7 mouse cellular contexts compared by ENCODE assay signal in genomic region chr16:90322850-90323528, GRCm38 (mm10). TPM values are rescaled to one million over a fixed set of nuclear protein-coding genes. Genes with fewer than 3 reads are reported as not detected.
DNase-seq lines count a peak whose midpoint lies in the region; ATAC-seq lines count a peak whose summit lies in the region.

No protein-coding gene starts in this region.

- no peaks in the 10 kb centered on the region for H3K36me3 ChIP-seq in midbrain, embryonic 15.5 days (replicated peaks)

- H3K4me3 ChIP-seq in midbrain, embryonic 15.5 days: no peak overlapping the region

- intact Hi-C loops in gastrocnemius, postnatal 36 days (cut with DNase I): loop anchor here (5.0 kb wide), 1 partner anchor 389 kb away; no protein-coding TSS in a partner anchor
- intact Hi-C loops in left cerebral cortex, postnatal 4 days (cut with DNase I): loop anchor here (2.0 kb wide), 1 partner anchor 390 kb away; no protein-coding TSS in a partner anchor

- H3K27me3 ChIP-seq in midbrain, embryonic 15.5 days (replicated peaks): no peaks in the 10 kb centered on the region

- 31% methylated on average over 8 of the region's 8 CpGs for WGBS in midbrain, embryonic 15.5 days

- H3K9me3 ChIP-seq in midbrain, embryonic 15.5 days: no peaks in the 10 kb centered on the region

- no peak overlapping the region for H3K9ac ChIP-seq in midbrain, embryonic 15.5 days

- no peaks in the 10 kb centered on the region for H3K4me1 ChIP-seq in midbrain, embryonic 15.5 days

- peak; percentile 55 for DNase-seq in adrenal gland, adult 8-10 months
- DNase-seq in embryo, embryonic 11 days: peak; percentile 88
- peak; percentile 72 to 78 for DNase-seq in gastrocnemius, postnatal 36 days
- peak; percentile 85 for DNase-seq in kidney, adult 18-20 months
- peak; percentile 92 for DNase-seq in left cerebral cortex, postnatal 4 days
- peak; percentile 51 to 85 for DNase-seq in spleen, adult 18-20 months

- no peak overlapping the region for H3K4me2 ChIP-seq in midbrain, embryonic 15.5 days

- no peak overlapping the region for H3K27ac ChIP-seq in midbrain, embryonic 15.5 days

- ATAC-seq in midbrain, embryonic 15.5 days (replicated peaks): peak; percentile 66

RNA-seq across cellular contexts. Expression of gene Scaf4, which starts 38.7 kb away (rescaled TPM):
- total RNA-seq in adrenal gland, adult 8-10 months (2022): 10 to 100 TPM; 33.2 to 72.0 (median 48.3) TPM
- 10 to 100 TPM; 15.0 to 17.4 TPM for total RNA-seq in gastrocnemius, postnatal 36 days (2021)
- 10 to 100 TPM; 59.0 to 69.9 TPM for total RNA-seq in left cerebral cortex, postnatal 4 days (2021)
- 27.8 and 30.1 TPM in 2 replicates for polyA plus RNA-seq in midbrain, embryonic 15.5 days (2015; fragmentation: Nextera tagmentation; extraction: Ambion mirVana)
